Mouse (Mus musculus) left cerebral cortex, adult 2 months (tissue): ENCODE results near the gene Fastkd5. TPM values are rescaled to one million over a fixed set of nuclear protein-coding genes. Genes with fewer than 3 reads are reported as not detected.
"Not testable (repeated sequence)": the region's sequence is repeated elsewhere in the genome, so short reads cannot be mapped to it uniquely, and the experiment has no call there.

Source experiments
- DNase-seq, 2 experiments: peaks; one replicate each; pipeline ENCODE4 v3.0.0; 2021 to 2022; ENCODE audit warnings: low spot score in 2 of 2, mixed read lengths in 1 of 2; ENCODE audit errors: extremely low spot score in 1 of 2
- H3K27ac ChIP-seq: fragments of 200-600 bp; 2 replicates; pipeline ENCODE4 v1.8.1; 2022
- H3K4me3 ChIP-seq: fragments of 200-600 bp; 2 replicates; pipeline ENCODE4 v1.8.1; 2022
- CTCF ChIP-seq: fragments of 200-600 bp; IDR thresholded peaks from 2 replicates; pipeline ENCODE4 v1.8.1; 2022; ENCODE audit warnings: antibody characterized with exemption, mild to moderate bottlenecking, moderate library complexity
- intact Hi-C: fragments of 180-260 bp; cut with DNase I; formaldehyde crosslinking; loops from one replicate; pipeline ENCODE4 v1.15.1; 2025
- long read RNA-seq, 2 experiments: library from polyadenylated mRNA; stranded (forward); transcript quantifications; one replicate each; pipeline ENCODE4 v2.0.0; 2021; ENCODE audit warnings: borderline mapping rate in 2 of 2
- total RNA-seq, 2 experiments: library from RNA; stranded (reverse); gene quantifications; 2 replicates each; pipeline ENCODE4 v1.2.3; 2021

Fastkd5 gene
- total RNA-seq, result 1 to 10 TPM; 7.9 to 8.7 TPM
- long read RNA-seq, experiment 1, partial matches to known transcripts, result 0 of 1 reads
- long read RNA-seq, experiment 1, other reads (novel, unspliced or antisense), result 0 of 1 reads
- long read RNA-seq, experiment 2, partial matches to known transcripts, result 0 of 5 reads
- long read RNA-seq, experiment 2, other reads (novel, unspliced or antisense), result 4 of 5 reads

DNA sequence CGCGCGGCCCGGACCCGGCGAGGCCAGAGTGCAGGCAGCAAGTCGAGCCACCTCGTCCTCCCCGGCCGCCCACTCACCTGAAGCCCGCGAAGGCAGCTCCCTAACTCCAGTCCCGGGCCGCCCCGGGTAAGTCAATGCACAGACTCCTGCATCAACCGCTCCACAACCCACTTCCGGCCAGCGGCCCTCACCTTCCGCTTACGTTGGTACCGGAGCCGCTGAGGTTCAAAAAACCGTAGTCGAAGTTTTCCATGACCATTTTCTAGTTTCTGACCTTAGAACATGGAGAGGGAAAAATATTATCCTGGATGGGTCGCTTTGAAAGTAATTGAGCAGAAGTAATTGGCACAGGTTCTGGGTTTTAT, at the start of gene Fastkd5, which contains the start of gene Ubox5:
Fastkd5 (minus strand) TSS at position 189 of the 365 bp plus-strand sequence.
Ubox5 (minus strand) TSS at position 200 of the 365 bp plus-strand sequence.
- intact Hi-C loops, result no loop called here
- Histone ChIP-seq H3K27ac (peak within 1 kb of the TSS; percentile 85), H3K4me3 (peak within 1 kb of the TSS; percentile 68)
- DNase-seq, result peak; percentile 89 to 93
- TF ChIP-seq CTCF, result no peak

- intact Hi-C loops, result no loop called here
- DNase-seq, result no peak
- Histone ChIP-seq H3K27ac (no peak overlapping the region), H3K4me3 (no peak overlapping the region)
- TF ChIP-seq CTCF, result no peak
Observed at GRCm38 (mm10) chr2:130679154-130679553, 49.3 kb upstream of the Fastkd5 start.

- intact Hi-C loops, result no loop called here
- no peak for TF ChIP-seq CTCF
- DNase-seq, result no peak
- Histone ChIP-seq H3K27ac (no peak overlapping the region), H3K4me3 (no peak overlapping the region)
Observed at GRCm38 (mm10) chr2:130677211-130677610, 47.4 kb upstream of the Fastkd5 start.

GRCm38 (mm10) chr2:130667559-130667958, 37.7 kb upstream of the Fastkd5 start, which contains the start of gene Itpa:
TSS of gene Itpa (plus strand) at chr2:130667610.
- Histone ChIP-seq H3K4me3 (peak within 1 kb of the TSS; percentile 64), H3K27ac (peak within 1 kb of the TSS; percentile 91)
- peak; percentile 85 for DNase-seq
- intact Hi-C loops, result no loop called here
- TF ChIP-seq CTCF, result peak; percentile 62

GRCm38 (mm10) chr2:130664102-130664701, 34.4 kb upstream of the Fastkd5 start, which contains the start of gene Ddrgk1:
TSS of gene Ddrgk1 (minus strand) at chr2:130664659.
- Histone ChIP-seq H3K27ac (peak within 1 kb of the TSS; percentile 100), H3K4me3 (peak within 1 kb of the TSS; percentile 53)
- DNase-seq, result peak; percentile 90 to 93
- TF ChIP-seq CTCF, result peak; percentile 29
- intact Hi-C loops, result loop anchor here (1.0 kb wide), 1 partner anchor 22 kb away; the partner anchor contains the start of gene Lzts3

DNA sequence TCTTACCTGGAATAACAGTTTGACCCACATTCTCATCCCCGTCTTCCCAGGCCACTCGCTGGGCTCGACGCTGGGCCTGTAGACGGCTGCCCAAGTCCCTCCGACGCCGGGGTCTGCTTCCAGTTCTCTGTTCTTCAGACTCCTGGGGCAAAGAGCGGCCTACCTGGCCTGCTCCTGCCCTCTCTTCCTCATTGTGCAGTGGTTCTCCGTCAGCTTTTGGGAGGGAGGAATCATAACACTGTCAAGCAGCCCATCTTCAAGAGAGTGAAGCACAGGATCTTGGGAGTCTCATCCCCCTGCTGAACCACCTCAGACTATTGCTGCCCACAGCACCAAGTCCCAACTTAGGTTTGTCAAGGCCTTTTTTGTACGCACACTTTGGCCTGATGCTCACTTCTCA, 33.5 kb upstream of the Fastkd5 start:
- Histone ChIP-seq H3K27ac (peak overlapping the region; percentile 100), H3K4me3 (peak overlapping the region; percentile 53)
- DNase-seq, result no peak
- TF ChIP-seq CTCF, result no peak
- intact Hi-C loops, result no loop called here

DNA sequence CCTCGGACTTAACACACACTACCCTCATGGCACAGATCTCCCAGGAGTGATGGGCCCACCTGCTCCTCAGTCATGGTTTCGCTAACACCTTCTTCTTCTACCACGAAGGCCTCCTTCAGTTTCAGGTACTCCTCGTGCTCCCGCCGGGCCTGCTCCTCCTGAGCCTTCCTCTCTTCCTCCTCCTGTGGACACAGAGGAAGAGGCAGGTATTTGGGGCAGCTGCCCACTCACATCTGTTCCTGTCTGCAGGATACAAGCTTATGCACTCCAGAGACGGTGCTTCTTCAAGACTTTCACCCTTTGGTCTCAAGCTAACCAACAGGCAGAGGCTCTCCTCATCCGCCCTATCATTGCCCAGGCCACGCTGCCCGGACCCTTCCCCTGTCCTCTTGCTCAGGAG, 28.7 kb upstream of the Fastkd5 start:
- DNase-seq, result peak in 1 of 2 experiments; percentile 35
- TF ChIP-seq CTCF, result no peak
- no peak overlapping the region for H3K4me3 ChIP-seq
- H3K27ac ChIP-seq, result peak overlapping the region; percentile 99
- intact Hi-C loops, result no loop called here

- no peak for TF ChIP-seq CTCF
- intact Hi-C loops, result loop anchor here (1.0 kb wide), 1 partner anchor 81 kb away; no protein-coding TSS in a partner anchor
- peak overlapping the region; percentile 99 for H3K27ac ChIP-seq
- DNase-seq, result peak; percentile 85 to 88
- H3K4me3 ChIP-seq, result no peak overlapping the region
Observed at GRCm38 (mm10) chr2:130657541-130657940, 27.7 kb upstream of the Fastkd5 start.

DNA sequence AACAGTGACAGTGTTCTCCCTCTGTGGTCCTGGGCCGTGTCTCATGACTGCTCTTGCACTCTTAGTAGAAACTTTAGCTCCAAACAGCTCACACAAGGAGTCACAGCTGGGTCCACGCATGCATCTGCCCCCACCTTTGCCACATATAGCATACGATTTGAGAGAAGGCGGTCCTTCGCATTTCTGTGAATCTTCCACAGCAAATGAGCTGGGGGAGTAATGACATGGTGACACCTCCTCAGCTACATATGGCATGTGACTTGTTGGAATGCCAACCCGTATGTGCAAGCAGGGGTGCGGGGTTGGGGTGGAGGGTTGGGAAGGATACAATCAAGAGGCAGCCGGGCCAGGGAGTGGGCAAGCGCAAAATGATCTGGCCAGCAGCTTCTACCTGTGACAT, 26.7 kb upstream of the Fastkd5 start:
- peak in 1 of 2 experiments; percentile 66 for DNase-seq
- Histone ChIP-seq H3K4me3 (no peak overlapping the region), H3K27ac (peak overlapping the region; percentile 99)
- intact Hi-C loops, result no loop called here
- TF ChIP-seq CTCF, result no peak

DNA sequence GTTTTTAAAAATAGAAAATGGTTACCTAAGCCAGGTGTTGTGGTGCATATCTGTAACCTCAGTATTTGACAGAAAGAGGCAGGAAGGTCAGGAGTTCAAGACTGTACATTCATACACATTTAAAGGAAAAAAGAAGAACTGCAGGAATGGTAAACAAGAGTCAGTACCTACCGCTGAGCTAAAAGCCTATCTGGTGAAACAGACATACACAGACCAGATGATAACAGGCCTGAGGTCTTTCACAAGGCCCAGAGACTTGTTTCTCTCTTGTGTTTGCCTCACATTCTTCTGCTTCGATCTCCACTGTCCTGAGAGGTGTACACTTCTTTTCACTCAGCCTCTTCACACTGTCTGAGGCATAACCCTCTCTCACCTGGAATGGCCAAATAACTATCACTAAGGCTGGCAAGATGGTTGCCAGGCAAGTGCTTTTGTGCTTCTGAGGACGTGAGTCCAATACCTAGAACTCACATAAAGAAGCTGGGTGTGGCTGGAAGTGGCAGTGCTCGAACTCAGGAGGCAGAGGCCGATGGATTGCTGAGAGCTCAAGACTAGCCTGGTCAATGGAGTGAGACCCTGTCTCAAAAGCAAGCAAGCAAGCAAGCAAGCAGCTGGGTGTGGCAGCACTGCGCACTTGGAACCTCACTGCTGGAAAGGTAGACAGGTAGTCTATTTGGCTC, 26.0 kb upstream of the Fastkd5 start:
- H3K27ac ChIP-seq, result peak overlapping the region; percentile 99
- no peak for TF ChIP-seq CTCF
- intact Hi-C loops, result no loop called here
- no peak for DNase-seq
- no peak overlapping the region for H3K4me3 ChIP-seq

GRCm38 (mm10) chr2:130653760-130654159, 23.9 kb upstream of the Fastkd5 start:
- H3K4me3 ChIP-seq, result no peak overlapping the region
- intact Hi-C loops, result no loop called here
- no peak for TF ChIP-seq CTCF
- peak overlapping the region; percentile 82 for H3K27ac ChIP-seq
- DNase-seq, result no peak

GRCm38 (mm10) chr2:130653303-130653702, 23.5 kb upstream of the Fastkd5 start:
- intact Hi-C loops, result no loop called here
- no peak; the same call in 1 of the 2 replicates for TF ChIP-seq CTCF
- Histone ChIP-seq H3K27ac (peak overlapping the region; percentile 82), H3K4me3 (no peak overlapping the region)
- peak in 1 of 2 experiments; percentile 28 for DNase-seq

GRCm38 (mm10) chr2:130649028-130649427, 19.2 kb upstream of the Fastkd5 start:
- H3K4me3 ChIP-seq, DNase-seq, H3K27ac ChIP-seq, intact Hi-C loops: not testable (repeated sequence)
